Mouse (Mus musculus) myocyte (in vitro differentiated cells): ENCODE measurements at regions not wholly inside any gene's neighbourhood (a gene's known extent, or its start where the extent isn't known, plus 50 kb on each side); places are given as distances from the start of the nearest gene placed in this dataset.

Experiments
- H3K27me3 ChIP-seq: one replicate; pipeline ENCODE4 v1.6.1; 2011; ENCODE audit not compliant: control insufficient read depth, insufficient read depth, insufficient read length
- H3K36me3 ChIP-seq: one replicate; pipeline ENCODE4 v1.6.1; 2011; ENCODE audit not compliant: control insufficient read depth, insufficient read depth
- H3K4me2 ChIP-seq: one replicate; pipeline ENCODE4 v1.6.1; 2011; ENCODE audit warnings: low read depth, control low read depth
- H3K4me3 ChIP-seq: one replicate; pipeline ENCODE4 v1.5.1; 2011; ENCODE audit warnings: mild to moderate bottlenecking, control low read depth, moderate library complexity
- H3K79me2 ChIP-seq: one replicate; pipeline ENCODE4 v1.6.1; 2011; ENCODE audit not compliant: control insufficient read depth, insufficient read depth
- H3ac ChIP-seq: one replicate; pipeline ENCODE4 v1.6.1; 2011; ENCODE audit not compliant: control insufficient read depth, insufficient read length
- CEBPB ChIP-seq: IDR thresholded peaks from 2 replicates; pipeline ENCODE4 v1.6.1; 2011; ENCODE audit warnings: mild to moderate bottlenecking, moderate library complexity; ENCODE audit not compliant: poor library complexity, insufficient read depth, severe bottlenecking
- E2F4 ChIP-seq: IDR thresholded peaks from one replicate; pipeline ENCODE4 v1.6.1; 2011; ENCODE audit warnings: mild to moderate bottlenecking, control low read depth, moderate library complexity; ENCODE audit not compliant: insufficient read depth
- MAX ChIP-seq: IDR thresholded peaks from one replicate; pipeline ENCODE4 v1.6.1; 2011; ENCODE audit warnings: low read depth, mild to moderate bottlenecking, control low read depth
- MYOD1 ChIP-seq, 3 experiments: IDR thresholded peaks; one replicate each; pipeline ENCODE4 v1.6.1; 2011; ENCODE audit warnings: control low read depth in 2 of 3, low read depth in 2 of 3, mild to moderate bottlenecking in 2 of 3, moderate library complexity in 1 of 3; ENCODE audit not compliant: insufficient read length in 2 of 3, control insufficient read depth in 1 of 3
- MYOG ChIP-seq, 3 experiments: IDR thresholded peaks; one replicate each; pipeline ENCODE4 v1.6.1; 2011; ENCODE audit warnings: control low read depth in 2 of 3, low read depth in 2 of 3, mild to moderate bottlenecking in 2 of 3; ENCODE audit not compliant: insufficient read length in 2 of 3, control insufficient read depth in 1 of 3, insufficient read depth in 1 of 3
- POLR2A ChIP-seq: IDR thresholded peaks from one replicate; pipeline ENCODE4 v1.6.1; 2011; ENCODE audit warnings: low read depth, mild to moderate bottlenecking, control low read depth, moderate library complexity; ENCODE audit not compliant: insufficient read length
- POLR2AphosphoS2 ChIP-seq: IDR thresholded peaks from one replicate; pipeline ENCODE4 v1.6.1; 2011; ENCODE audit warnings: low read depth, control low read depth; ENCODE audit not compliant: insufficient read length
- REST ChIP-seq: IDR thresholded peaks from one replicate; pipeline ENCODE4 v1.6.1; 2011; ENCODE audit warnings: mild to moderate bottlenecking, control low read depth, moderate library complexity; ENCODE audit not compliant: insufficient read depth, insufficient read length
- SRF ChIP-seq: IDR thresholded peaks from one replicate; pipeline ENCODE4 v1.6.1; 2011; ENCODE audit warnings: low read depth; ENCODE audit not compliant: control insufficient read depth, insufficient read length
- TCF12 ChIP-seq: IDR thresholded peaks from one replicate; pipeline ENCODE4 v1.6.1; 2011; ENCODE audit warnings: mild to moderate bottlenecking, control low read depth; ENCODE audit not compliant: poor library complexity, insufficient read depth, severe bottlenecking
- TCF3 ChIP-seq: IDR thresholded peaks from one replicate; pipeline ENCODE4 v1.6.1; 2011; ENCODE audit warnings: low read depth, control low read depth; ENCODE audit not compliant: insufficient read length
- USF1 ChIP-seq: IDR thresholded peaks from one replicate; pipeline ENCODE4 v1.6.1; 2011; ENCODE audit warnings: low read depth, mild to moderate bottlenecking, control low read depth, moderate library complexity

DNA sequence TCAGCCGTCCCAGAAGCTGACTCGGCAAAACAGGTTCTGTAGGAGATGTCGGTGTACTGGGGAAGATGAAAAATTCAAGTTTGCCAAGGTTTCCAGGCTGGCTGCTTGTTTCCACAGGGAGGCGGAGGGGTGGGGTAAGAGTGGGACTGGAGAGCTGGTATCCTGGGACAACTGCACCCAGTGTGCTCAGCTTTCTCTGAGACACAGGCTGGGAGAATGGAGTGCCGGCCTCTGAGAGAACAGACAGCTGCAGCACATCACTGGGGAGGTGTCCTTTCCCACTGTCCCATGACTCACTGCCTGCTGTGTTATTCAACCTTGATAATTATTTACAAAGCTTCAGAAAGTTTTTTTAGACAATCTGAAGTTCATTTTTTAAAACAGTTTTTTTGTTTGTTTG, 280.7 kb downstream of the Fam173b start:
- H3K79me2 ChIP-seq, result no peaks in the 10 kb centered on the region
- TF ChIP-seq POLR2A, result no peak
- no peak for TF ChIP-seq TCF12
- no peak for TF ChIP-seq MYOG (IDR thresholded peaks at IDR 0.05; ENCODE audit: control insufficient read depth in 1 of 3, insufficient read depth in 1 of 3, insufficient read length in 2 of 3, low read depth in 2 of 3)
- TF ChIP-seq TCF3, result no peak
- no peak for TF ChIP-seq CEBPB
- no peak for TF ChIP-seq USF1
- TF ChIP-seq MAX, result no peak
- no peaks in the 10 kb centered on the region for H3K27me3 ChIP-seq
- no peak overlapping the region for H3K4me2 ChIP-seq
- no peaks in the 10 kb centered on the region for H3K36me3 ChIP-seq
- no peak overlapping the region for H3ac ChIP-seq
- H3K4me3 ChIP-seq, result no peak overlapping the region

DNA sequence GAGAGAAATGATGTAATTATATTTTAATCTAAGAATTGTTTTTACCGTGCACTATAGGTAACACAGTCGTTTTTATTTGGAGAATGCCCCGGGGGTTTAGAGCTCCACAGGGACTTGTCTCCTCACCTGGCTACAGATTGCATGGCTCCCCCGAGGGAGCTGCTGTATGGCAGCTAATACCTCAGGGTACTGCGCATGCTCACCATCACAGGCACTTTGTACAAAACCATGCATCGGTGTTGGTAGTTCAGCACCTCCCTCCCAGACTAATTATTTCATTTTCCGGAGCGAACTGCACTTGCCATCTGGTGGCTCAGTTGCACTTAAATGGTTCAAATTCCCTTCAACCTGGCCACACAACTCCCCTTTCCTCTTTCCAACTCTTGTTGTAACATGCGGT, 281.9 kb downstream of the Fam173b start:
- no peaks in the 10 kb centered on the region for H3K79me2 ChIP-seq
- no peak overlapping the region for H3ac ChIP-seq
- H3K36me3 ChIP-seq, result no peaks in the 10 kb centered on the region
- no peak overlapping the region for H3K4me3 ChIP-seq
- no peaks in the 10 kb centered on the region for H3K27me3 ChIP-seq
- TF ChIP-seq MYOD1 (IDR thresholded peaks at IDR 0.05; ENCODE audit: control insufficient read depth in 1 of 3, insufficient read length in 2 of 3, low read depth in 2 of 3), result no peak
- H3K4me2 ChIP-seq, result no peak overlapping the region

DNA sequence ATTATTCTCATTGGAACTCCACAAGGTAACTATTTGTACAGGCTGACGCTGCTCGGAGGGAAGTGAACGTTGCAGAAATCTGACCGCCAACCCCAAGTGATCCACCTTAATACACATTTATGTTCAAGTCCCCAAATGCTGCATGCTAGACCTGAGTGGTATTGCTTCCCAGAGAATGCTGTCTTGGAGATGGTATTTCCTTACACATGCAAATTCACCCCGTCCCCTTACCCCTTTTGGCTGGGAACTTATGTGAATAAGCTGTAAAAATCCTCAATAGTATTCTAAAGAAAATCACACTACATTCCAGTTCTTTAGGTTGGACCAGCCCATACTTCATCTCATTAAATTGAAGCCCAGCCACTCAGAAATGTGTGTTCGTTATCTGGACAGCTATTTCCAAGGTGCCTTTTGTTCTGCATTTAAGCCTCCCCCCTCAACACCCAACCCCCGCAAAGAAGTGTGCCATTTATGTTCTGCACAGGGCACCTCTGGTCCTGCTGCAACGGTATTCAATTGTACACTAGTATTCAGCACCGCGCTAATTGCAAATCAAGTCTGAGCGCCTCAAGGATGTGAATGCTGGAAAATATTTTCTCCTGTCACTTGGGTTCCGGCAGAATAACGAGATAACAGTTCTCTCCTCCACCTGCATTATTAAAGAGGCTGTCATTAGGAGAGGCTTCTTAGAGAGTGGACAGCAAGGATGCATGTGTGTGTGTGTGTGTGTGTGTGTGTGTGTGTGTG, 278.0 kb upstream of the Tas2r119 start:
- no peak overlapping the region for H3K4me2 ChIP-seq
- H3K36me3 ChIP-seq, result no peaks in the 10 kb centered on the region
- H3ac ChIP-seq, result no peak overlapping the region
- H3K4me3 ChIP-seq, result no peak overlapping the region
- no peaks in the 10 kb centered on the region for H3K79me2 ChIP-seq
- no peaks in the 10 kb centered on the region for H3K27me3 ChIP-seq
- TF ChIP-seq CEBPB (no peak), POLR2A (no peak), MYOG (IDR thresholded peaks at IDR 0.05; ENCODE audit: control insufficient read depth in 1 of 3, insufficient read depth in 1 of 3, insufficient read length in 2 of 3, low read depth in 2 of 3) (no peak), TCF12 (no peak), MYOD1 (IDR thresholded peaks at IDR 0.05; ENCODE audit: control insufficient read depth in 1 of 3, insufficient read length in 2 of 3, low read depth in 2 of 3) (no peak), USF1 (no peak), REST (no peak), TCF3 (no peak), MAX (no peak), E2F4 (no peak), SRF (no peak), POLR2AphosphoS2 (no peak)

- TF ChIP-seq MYOG (IDR thresholded peaks at IDR 0.05; ENCODE audit: control insufficient read depth in 1 of 3, insufficient read depth in 1 of 3, insufficient read length in 2 of 3, low read depth in 2 of 3) (peak in 1 of 3 experiments; percentile 73), E2F4 (no peak), TCF3 (no peak), MYOD1 (IDR thresholded peaks at IDR 0.05; ENCODE audit: control insufficient read depth in 1 of 3, insufficient read length in 2 of 3, low read depth in 2 of 3) (peak in 1 of 3 experiments; percentile 64)
- no peak overlapping the region for H3K4me2 ChIP-seq
- H3K4me3 ChIP-seq, result no peak overlapping the region
- H3K79me2 ChIP-seq, result no peaks in the 10 kb centered on the region
- no peak overlapping the region for H3ac ChIP-seq
- H3K36me3 ChIP-seq, result no peaks in the 10 kb centered on the region
- no peaks in the 10 kb centered on the region for H3K27me3 ChIP-seq
Measured at GRCm38 (mm10) chr15:31900325-31900724, 276.8 kb upstream of the Tas2r119 start.

GRCm38 (mm10) chr15:31908432-31908831, 268.7 kb upstream of the Tas2r119 start:
- Histone ChIP-seq H3K4me2 (no peak overlapping the region), H3K79me2 (no peaks in the 10 kb centered on the region), H3K36me3 (no peaks in the 10 kb centered on the region), H3ac (no peak overlapping the region), H3K4me3 (no peak overlapping the region), H3K27me3 (no peaks in the 10 kb centered on the region)
- TF ChIP-seq MAX (no peak), MYOD1 (IDR thresholded peaks at IDR 0.05; ENCODE audit: control insufficient read depth in 1 of 3, insufficient read length in 2 of 3, low read depth in 2 of 3) (no peak), POLR2AphosphoS2 (no peak), TCF12 (no peak), E2F4 (no peak), USF1 (no peak), CEBPB (no peak), MYOG (IDR thresholded peaks at IDR 0.05; ENCODE audit: control insufficient read depth in 1 of 3, insufficient read depth in 1 of 3, insufficient read length in 2 of 3, low read depth in 2 of 3) (no peak), SRF (no peak), REST (no peak), TCF3 (no peak), POLR2A (no peak)
